In genomic region chr4:143211584-143212340, GRCm38 (mm10) we compare ENCODE assay signal across 8 mouse cellular contexts. TPM values are rescaled to one million over a fixed set of nuclear protein-coding genes. Genes with fewer than 3 reads are reported as not detected.
A peak's percentile ranks its signal among the peaks of the same experiment; 100 is the strongest.
DNase-seq lines count a peak whose midpoint lies in the region; ATAC-seq and TF ChIP-seq lines count a peak whose summit lies in the region.

No protein-coding gene starts in this region.

- WGBS in lung, embryonic 14.5 days, result 4% methylated on average over 43 of the region's 43 CpGs
- 6% methylated on average over 43 of the region's 43 CpGs for WGBS in olfactory bulb, adult 2 months

- no peak for TF ChIP-seq EP300 in MEL (IDR thresholded peaks at IDR 0.05; ENCODE audit: low read depth in 1 of 2, low read length in 2 of 2)

- H3K9ac ChIP-seq in MEL (ENCODE audit: control insufficient read depth, low read depth, low read length, poor library complexity, severe bottlenecking), result peak overlapping the region; percentile 96
- peak overlapping the region; percentile 92 for H3K9ac ChIP-seq in lung, embryonic 14.5 days

- H3K4me2 ChIP-seq in lung, embryonic 14.5 days, result peak overlapping the region; percentile 89

- TF ChIP-seq POLR2A in MEL (IDR thresholded peaks at IDR 0.05; ENCODE audit: control insufficient read depth in 1 of 2, insufficient read depth in 1 of 2, low read depth in 1 of 2, low read length in 2 of 2, poor library complexity in 1 of 2), result peak in 1 of 2 experiments; percentile 5; a peak in 1 of 4 replicates
- TF ChIP-seq POLR2A in bone marrow macrophage, adult 2 months (IDR thresholded peaks at IDR 0.05; ENCODE audit: borderline replicate concordance, low read depth, low read length), result no peak
- no peak for TF ChIP-seq POLR2A in embryonic fibroblast, embryonic 13.5 days (IDR thresholded peaks at IDR 0.05; ENCODE audit: low read depth, low read length)
- TF ChIP-seq POLR2A in olfactory bulb, adult 2 months (IDR thresholded peaks at IDR 0.05; ENCODE audit: insufficient read depth, low read depth, low read length), result no peak

- H3K27me3 ChIP-seq in MEL (ENCODE audit: control insufficient read depth in 1 of 2, insufficient read depth in 2 of 2, low read length in 2 of 2), result no peaks in the 10 kb centered on the region
- no peaks in the 10 kb centered on the region for H3K27me3 ChIP-seq in lung, embryonic 14.5 days (ENCODE audit: insufficient read depth, low read length)

- TF ChIP-seq RAD21 in MEL (IDR thresholded peaks at IDR 0.05; ENCODE audit: low read depth, low read length), result no peak

- intact Hi-C loops in heart, postnatal 10 days (cut with DNase I), result loop anchor here (2.0 kb wide), 2 partner anchors 49 to 99 kb away; no protein-coding TSS in a partner anchor

- peak overlapping the region; percentile 86 to 96 for H3K4me3 ChIP-seq in MEL (ENCODE audit: control insufficient read depth in 1 of 2, insufficient read depth in 1 of 2, low read depth in 2 of 2, low read length in 2 of 2)
- peak overlapping the region; percentile 77 for H3K4me3 ChIP-seq in bone marrow macrophage, adult 2 months (ENCODE audit: insufficient read depth, low read length)
- peak overlapping the region; percentile 53 for H3K4me3 ChIP-seq in embryonic fibroblast, embryonic 13.5 days (ENCODE audit: insufficient read depth, low read length)
- peak overlapping the region; percentile 79 for H3K4me3 ChIP-seq in lung, embryonic 14.5 days (ENCODE audit: low read depth, low read length)
- peak overlapping the region; percentile 72 for H3K4me3 ChIP-seq in olfactory bulb, adult 2 months (ENCODE audit: insufficient read depth, low read depth, low read length)

- peak overlapping the region; percentile 46 for H3K27ac ChIP-seq in MEL (ENCODE audit: control insufficient read depth, low read depth, low read length)
- H3K27ac ChIP-seq in bone marrow macrophage, adult 2 months (ENCODE audit: insufficient read depth, low read depth, low read length), result 0 out of 2 replicates have a peak overlapping the region, but pooled peaks have one; percentile 2
- no peak overlapping the region for H3K27ac ChIP-seq in embryonic fibroblast, embryonic 13.5 days (ENCODE audit: insufficient read depth, low read length)
- peak overlapping the region; percentile 84 for H3K27ac ChIP-seq in lung, embryonic 14.5 days (ENCODE audit: low read depth)
- 0 out of 2 replicates have a peak overlapping the region, but pooled peaks have one; percentile 13 for H3K27ac ChIP-seq in olfactory bulb, adult 2 months (ENCODE audit: insufficient read depth, low read depth, low read length)

- peaks cover 29% of the 10 kb centered on the region for H3K79me2 ChIP-seq in MEL (ENCODE audit: control insufficient read depth, insufficient read depth, low read length, poor library complexity)

- peaks cover 0 to 18% of the 10 kb centered on the region in 2 experiments; a peak in 3 of 4 replicates for H3K4me1 ChIP-seq in MEL (ENCODE audit: control insufficient read depth in 1 of 2, insufficient read depth in 2 of 2, low read length in 2 of 2)
- H3K4me1 ChIP-seq in bone marrow macrophage, adult 2 months (ENCODE audit: control insufficient read depth, insufficient read depth, low read length), result peaks cover 12% of the 10 kb centered on the region
- no peaks in the 10 kb centered on the region; the same call in 1 of the 2 replicates for H3K4me1 ChIP-seq in embryonic fibroblast, embryonic 13.5 days (ENCODE audit: control insufficient read depth, insufficient read depth, low read length)
- peaks cover 3% of the 10 kb centered on the region; the same call in 1 of the 2 replicates for H3K4me1 ChIP-seq in lung, embryonic 14.5 days (ENCODE audit: insufficient read depth)
- H3K4me1 ChIP-seq in olfactory bulb, adult 2 months (ENCODE audit: control insufficient read depth, insufficient read depth, low read length), result peaks cover 10% of the 10 kb centered on the region; the same call in 1 of the 2 replicates

- no peaks in the 10 kb centered on the region for H3K9me3 ChIP-seq in MEL (replicated peaks; ENCODE audit: insufficient read depth, low read length)
- H3K9me3 ChIP-seq in lung, embryonic 14.5 days (ENCODE audit: low read depth, low read length), result no peaks in the 10 kb centered on the region

- peak; percentile 60 for DNase-seq in MEL (ENCODE audit: low read depth, low spot score)
- DNase-seq in heart, postnatal 10 days, result peak; percentile 35 to 67
- peak; percentile 36 for DNase-seq in layer of hippocampus, adult 11-12 months (ENCODE audit: low spot score)
- peak; percentile 48 for DNase-seq in lung, embryonic 14.5 days
- DNase-seq in thymus, postnatal 4 days, result no peak

- peak; percentile 77 for ATAC-seq in lung, embryonic 14.5 days (ENCODE audit: insufficient read depth)

- TF ChIP-seq CTCF in MEL (IDR thresholded peaks at IDR 0.05 in 2 of 3, conservative IDR thresholded peaks at IDR 0.05 in 1 of 3; ENCODE audit: control insufficient read depth in 1 of 3, insufficient read depth in 1 of 3, low read depth in 2 of 3, low read length in 3 of 3, poor library complexity in 1 of 3, severe bottlenecking in 1 of 3), result no peak
- TF ChIP-seq CTCF in bone marrow macrophage, adult 2 months (IDR thresholded peaks at IDR 0.05; ENCODE audit: low read depth, low read length), result no peak
- TF ChIP-seq CTCF in embryonic fibroblast, embryonic 13.5 days (IDR thresholded peaks at IDR 0.05; ENCODE audit: borderline replicate concordance, insufficient read depth, low read length), result no peak
- TF ChIP-seq CTCF in lung, embryonic 14.5 days (IDR thresholded peaks at IDR 0.05; ENCODE audit: low read depth), result no peak
- no peak for TF ChIP-seq CTCF in olfactory bulb, adult 2 months (IDR thresholded peaks at IDR 0.05; ENCODE audit: insufficient read depth, low read depth, low read length)

- H3K36me3 ChIP-seq in MEL (ENCODE audit: control insufficient read depth in 1 of 2, insufficient read depth in 2 of 2, low read length in 2 of 2), result peaks cover 0 to 21% of the 10 kb centered on the region in 2 experiments; a peak in 2 of 4 replicates
- H3K36me3 ChIP-seq in lung, embryonic 14.5 days (ENCODE audit: insufficient read depth), result no peaks in the 10 kb centered on the region

TF ChIP-seq in MEL, 35 proteins besides CTCF, POLR2A, EP300 and RAD21:
- TF ChIP-seq MAFK (IDR thresholded peaks at IDR 0.05; ENCODE audit: borderline replicate concordance, low read depth, low read length), result no peak
- 0 out of 2 replicates have a peak, but pooled peaks have one; percentile 57 for TF ChIP-seq UBTF (IDR thresholded peaks at IDR 0.05; ENCODE audit: borderline replicate concordance, insufficient read depth, low read depth, low read length)
- no peak for TF ChIP-seq POLR2AphosphoS2 (IDR thresholded peaks at IDR 0.05; ENCODE audit: low read length)
- TF ChIP-seq ZMIZ1 (IDR thresholded peaks at IDR 0.05; ENCODE audit: low read depth, low read length), result no peak
- peak; percentile 46; the same call in 1 of the 2 replicates for TF ChIP-seq MAZ (IDR thresholded peaks at IDR 0.05; ENCODE audit: low read depth, low read length)
- no peak for TF ChIP-seq MYC (IDR thresholded peaks at IDR 0.05; ENCODE audit: low read depth, low read length)
- TF ChIP-seq USF2 (IDR thresholded peaks at IDR 0.05; ENCODE audit: borderline replicate concordance in 1 of 2, insufficient read depth in 1 of 2, low read depth in 1 of 2, low read length in 2 of 2), result no peak
- no peak for TF ChIP-seq NRF1 (IDR thresholded peaks at IDR 0.05; ENCODE audit: insufficient read depth, low read depth, low read length, poor library complexity, severe bottlenecking)
- TF ChIP-seq GABPA (IDR thresholded peaks at IDR 0.05; ENCODE audit: low read depth, low read length), result no peak
- no peak for TF ChIP-seq ELF1 (IDR thresholded peaks at IDR 0.05; ENCODE audit: low read depth, low read length)
- TF ChIP-seq SIN3A (IDR thresholded peaks at IDR 0.05; ENCODE audit: low read length), result no peak; the same call in 1 of the 2 replicates
- TF ChIP-seq CHD2 (IDR thresholded peaks at IDR 0.05; ENCODE audit: low read length), result no peak

RNA-seq across cellular contexts. Expression of gene Prdm2, which starts 1.0 kb away (rescaled TPM):
- 4.3 and 4.9 TPM in 2 replicates for total RNA-seq in MEL (2012; rRNA removed)
- polyA plus RNA-seq in MEL (2012; ENCODE audit: insufficient read depth in 1 of 2, insufficient read length in 2 of 2, low read depth in 1 of 2, low replicate concordance in 2 of 2, missing spikeins in 1 of 2), result 10 to 100 TPM in 1 of 2 experiments, not detected in 1; 13.5 TPM
- 25.1 and 25.9 TPM in 2 replicates for polyA plus RNA-seq in bone marrow macrophage, adult 2 months (2012; ENCODE audit: insufficient read depth, insufficient read length, missing spikeins)
- 26.2 and 28.6 TPM in 2 replicates for polyA plus RNA-seq in embryonic fibroblast, embryonic 13.5 days (2011; ENCODE audit: insufficient read length, low read depth, missing spikeins)
- 10 to 100 TPM; 20.6 to 23.7 TPM for total RNA-seq in heart, postnatal 10 days (2021)
- polyA plus RNA-seq in lung, embryonic 14.5 days (2014; fragmentation: Nextera tagmentation; extraction: Ambion mirVana), result 12.0 and 12.1 TPM in 2 replicates
- polyA plus RNA-seq in olfactory bulb, adult 2 months (2012; ENCODE audit: insufficient read depth, insufficient read length, low replicate concordance, missing spikeins), result 212 TPM in 1 of 2 replicates, not detected in the other
